Mouse (Mus musculus): ENCODE results near the gene Galnt2.

Gene Galnt2

GRCm38 (mm10) chr8:124292965-124293364 is 61.8 kb downstream of the Galnt2 start:
- DNase-seq (ENCODE audit: low spot score in 2 of 2): no peak

GRCm38 (mm10) chr8:124294425-124294824 is 63.2 kb downstream of the Galnt2 start:
- DNase-seq (ENCODE audit: low spot score in 2 of 2): no peak

GRCm38 (mm10) chr8:124294900-124295299 is 63.7 kb downstream of the Galnt2 start:
- DNase-seq (ENCODE audit: low spot score in 2 of 2): no peak

GRCm38 (mm10) chr8:124295357-124295756 is 64.2 kb downstream of the Galnt2 start:
- no peak for DNase-seq (ENCODE audit: low spot score in 2 of 2)

- DNase-seq (ENCODE audit: low spot score in 2 of 2): no peak
These were observed 70.3 kb downstream of the Galnt2 start for GRCm38 (mm10) chr8:124301512-124301911.

GRCm38 (mm10) chr8:124301935-124302555 is 70.9 kb downstream of the Galnt2 start:
- no peak for DNase-seq (ENCODE audit: low spot score in 2 of 2)

GRCm38 (mm10) chr8:124303211-124303902 is 72.2 kb downstream of the Galnt2 start:
- DNase-seq (ENCODE audit: low spot score in 2 of 2): no peak

GRCm38 (mm10) chr8:124304141-124304540 is 73.0 kb downstream of the Galnt2 start:
- no peak for DNase-seq (ENCODE audit: low spot score in 2 of 2)

- DNase-seq (ENCODE audit: low spot score in 2 of 2): no peak
These were observed 75.4 kb downstream of the Galnt2 start for GRCm38 (mm10) chr8:124306574-124306973.

- DNase-seq (ENCODE audit: low spot score in 2 of 2): no peak
These were observed 76.5 kb downstream of the Galnt2 start for GRCm38 (mm10) chr8:124307700-124308099.

- DNase-seq (ENCODE audit: low spot score in 2 of 2): no peak
These were observed 79.3 kb downstream of the Galnt2 start for GRCm38 (mm10) chr8:124310509-124310908.

GRCm38 (mm10) chr8:124311111-124311510 is 79.9 kb downstream of the Galnt2 start:
- DNase-seq (ENCODE audit: low spot score in 2 of 2): no peak

GRCm38 (mm10) chr8:124311723-124312122 is 80.5 kb downstream of the Galnt2 start:
- no peak for DNase-seq (ENCODE audit: low spot score in 2 of 2)

GRCm38 (mm10) chr8:124312228-124312627 is 81.0 kb downstream of the Galnt2 start:
- DNase-seq (ENCODE audit: low spot score in 2 of 2): no peak

GRCm38 (mm10) chr8:124314803-124315202 is 83.6 kb downstream of the Galnt2 start:
- DNase-seq (ENCODE audit: low spot score in 2 of 2): peak; percentile 47 to 48

GRCm38 (mm10) chr8:124316466-124317136 is 85.4 kb downstream of the Galnt2 start:
- no peak for DNase-seq (ENCODE audit: low spot score in 2 of 2)

GRCm38 (mm10) chr8:124317191-124317682 is 86.0 kb downstream of the Galnt2 start:
- DNase-seq (ENCODE audit: low spot score in 2 of 2): peak; percentile 67 to 78

GRCm38 (mm10) chr8:124317821-124318220 is 86.6 kb downstream of the Galnt2 start:
- peak; percentile 72 to 84 for DNase-seq (ENCODE audit: low spot score in 2 of 2)

GRCm38 (mm10) chr8:124318612-124319315 is 87.6 kb downstream of the Galnt2 start:
- DNase-seq (ENCODE audit: low spot score in 2 of 2): peak; percentile 13 to 21

GRCm38 (mm10) chr8:124319316-124319652 is 88.1 kb downstream of the Galnt2 start:
- DNase-seq (ENCODE audit: low spot score in 2 of 2): peak; percentile 23 to 55

- DNase-seq (ENCODE audit: low spot score in 2 of 2): no peak
These were observed 90.1 kb downstream of the Galnt2 start for GRCm38 (mm10) chr8:124321227-124321840.

- no peak for DNase-seq (ENCODE audit: low spot score in 2 of 2)
These were observed 92.2 kb downstream of the Galnt2 start for GRCm38 (mm10) chr8:124323356-124323755.
